Mouse (Mus musculus): ENCODE results near the gene Det1. TPM values are rescaled to one million over a fixed set of nuclear protein-coding genes. Genes with fewer than 3 reads are reported as not detected.

Gene Det1
- total RNA-seq, 2 experiments from 2014 or later: 9.3 to 10.6 TPM

- no peak for ATAC-seq (ENCODE audit: poor library complexity, severe bottlenecking)
These were observed 59.2 kb downstream of the Det1 start for GRCm38 (mm10) chr7:78787793-78788380.

- no peak for ATAC-seq (ENCODE audit: poor library complexity, severe bottlenecking)
These were observed 61.2 kb downstream of the Det1 start for GRCm38 (mm10) chr7:78785906-78786305.

- ATAC-seq (ENCODE audit: poor library complexity, severe bottlenecking): peak; percentile 99
These were observed 64.2 kb downstream of the Det1 start, which contains the start of the genes Mrps11 and Mrpl46 for GRCm38 (mm10) chr7:78782639-78783581. Gene Mrps11, plus strand, starts transcription at chr7:78783119. Gene Mrpl46, minus strand, starts transcription at chr7:78783531.

- no peak for ATAC-seq (ENCODE audit: poor library complexity, severe bottlenecking)
These were observed 68.3 kb downstream of the Det1 start for GRCm38 (mm10) chr7:78778741-78779140.

Other genes with a start within 250 kb of the Det1 start
- not detected in 2 replicates for gene Ntrk3, start 109.3 kb downstream of the Det1 start, total RNA-seq (2015)
- gene Ntrk3, start 109.3 kb downstream of the Det1 start, total RNA-seq (2017): not detected in 2 replicates
- gene Mrps11, start 64.1 kb downstream of the Det1 start, total RNA-seq (2015): 21.8 and 24.9 TPM in 2 replicates
- gene Mrps11, start 64.1 kb downstream of the Det1 start, total RNA-seq (2017): 33.7 and 45.6 TPM in 2 replicates
- 20.6 and 32.0 TPM in 2 replicates for gene Mrpl46, start 63.7 kb downstream of the Det1 start, total RNA-seq (2015)
- 29.3 TPM in 2 replicates for gene Mrpl46, start 63.7 kb downstream of the Det1 start, total RNA-seq (2017)
- gene Aen, start 48.6 kb upstream of the Det1 start, total RNA-seq (2015): 3.9 and 5.6 TPM in 2 replicates
- gene Aen, start 48.6 kb upstream of the Det1 start, total RNA-seq (2017): 13.2 and 18.4 TPM in 2 replicates
- 25.8 and 30.9 TPM in 2 replicates for gene Isg20, start 66.2 kb upstream of the Det1 start, total RNA-seq (2015)
- 10.6 and 12.1 TPM in 2 replicates for gene Isg20, start 66.2 kb upstream of the Det1 start, total RNA-seq (2017)
- not detected in 2 replicates for gene Acan, start 206.2 kb upstream of the Det1 start, total RNA-seq (2015)
- not detected in 2 replicates for gene Acan, start 206.2 kb upstream of the Det1 start, total RNA-seq (2017)

Measured in megakaryocyte, adult 5-6 weeks (primary cell).